Mouse (Mus musculus): ENCODE results near the gene Ppp1r9a.

- no peak for TF ChIP-seq ZNF384 (IDR thresholded peaks at IDR 0.05; ENCODE audit: low read depth, low read length)
- TF ChIP-seq EP300 (IDR thresholded peaks at IDR 0.05; ENCODE audit: low read length): no peak
- no peak for TF ChIP-seq CTCF (conservative IDR thresholded peaks at IDR 0.05 in 1 of 2, IDR thresholded peaks at IDR 0.05 in 1 of 2; ENCODE audit: low read depth in 2 of 2, low read length in 2 of 2)
Observed at GRCm38 (mm10) chr6:5080094-5080493, 177.4 kb downstream of the Ppp1r9a start.

All from CH12.LX (cell line).